17 mouse cellular contexts compared by ENCODE assay signal in genomic region chr8:110431340-110431739, GRCm38 (mm10).
DNase-seq lines count a peak whose midpoint lies in the region; TF ChIP-seq lines count a peak whose summit lies in the region.
"Had no signal": no experiment of that assay in that cellular context is flagged by ENCODE, and none has a peak within 500 bp of the region (broad histone marks: within the 10 kb centered on the region; RNA-seq: fewer than 3 reads in every experiment).

No protein-coding gene starts in this region.

- no peaks in the 10 kb centered on the region for H3K27me3 ChIP-seq in CH12.LX (replicated peaks)

- H3K79me2 ChIP-seq in CH12.LX (replicated peaks; ENCODE audit: control insufficient read depth, extremely low read depth, insufficient read depth, poor library complexity, severe bottlenecking), result no peaks in the 10 kb centered on the region

- H3K27ac ChIP-seq in CH12.LX (ENCODE audit: insufficient read depth, low read depth), result no peak overlapping the region
- H3K27ac ChIP-seq in ES-E14 (ENCODE audit: insufficient read depth, low read depth, low read length, poor library complexity, severe bottlenecking), result no peak overlapping the region

- no peak for TF ChIP-seq CTCF in CH12.LX (conservative IDR thresholded peaks at IDR 0.05 in 1 of 2, IDR thresholded peaks at IDR 0.05 in 1 of 2; ENCODE audit: low read depth in 2 of 2, low read length in 2 of 2)

- no peak overlapping the region for H3K4me3 ChIP-seq in CH12.LX (replicated peaks in 1 of 3; ENCODE audit: low read depth in 2 of 3, low read length in 2 of 3, poor library complexity in 1 of 3)
- H3K4me3 ChIP-seq in ES-E14 (ENCODE audit: insufficient read depth in 1 of 2, low read depth in 1 of 2, low read length in 2 of 2, poor library complexity in 1 of 2, severe bottlenecking in 1 of 2), result no peak overlapping the region

- no peak overlapping the region for H3K4me2 ChIP-seq in CH12.LX (ENCODE audit: insufficient read depth, low read depth, poor library complexity, severe bottlenecking)

- H3K9ac ChIP-seq in CH12.LX (ENCODE audit: insufficient read depth, low read depth) (no peak overlapping the region), ES-E14 (ENCODE audit: insufficient read depth, low read depth, low read length, poor library complexity, severe bottlenecking) (no peak overlapping the region)

- H3K9me3 ChIP-seq in CH12.LX (replicated peaks; ENCODE audit: low read length), result no peaks in the 10 kb centered on the region
- H3K9me3 ChIP-seq in ES-E14 (ENCODE audit: control insufficient read depth, insufficient read depth, low read depth, low read length), result no peaks in the 10 kb centered on the region

- no peak for DNase-seq in CH12.LX (ENCODE audit: extremely low read depth)
- no peak for DNase-seq in ES-E14 (ENCODE audit: low read depth, low spot score)
- no peak for DNase-seq in gastrocnemius, postnatal 14 days
- no peak for DNase-seq in left cerebral cortex, postnatal 25 days (ENCODE audit: low spot score in 2 of 2)
- DNase-seq: adrenal gland, adult 2 months; adrenal gland, adult 8-10 months; adrenal gland, postnatal 10 days; adrenal gland, postnatal 14 days; adrenal gland, postnatal 25 days; adrenal gland, postnatal 36 days; B cell, adult 2 months; cerebellum, adult 11 months; cerebellum, adult 11-12 months; cerebellum, adult 18-20 months; cerebellum, adult 2 months; cerebellum, adult 8-10 months had no signal

- TF ChIP-seq RAD21 in CH12.LX (IDR thresholded peaks at IDR 0.05; ENCODE audit: low read depth, low read length), result no peak

- H3K4me1 ChIP-seq in CH12.LX (ENCODE audit: control insufficient read depth in 1 of 2, insufficient read depth in 2 of 2) (peaks cover 12 to 15% of the 10 kb centered on the region in 2 experiments), ES-E14 (ENCODE audit: control insufficient read depth in 2 of 2, insufficient read depth in 2 of 2, low read length in 2 of 2, poor library complexity in 1 of 2) (no peaks in the 10 kb centered on the region)

- intact Hi-C loops in gastrocnemius, postnatal 14 days (cut with DNase I; ENCODE audit: low total_unique reads), result no loop called here
- intact Hi-C loops in left cerebral cortex, postnatal 25 days (cut with DNase I), result no loop called here

- dilution Hi-C loops in CH12.LX (cut with MboI; ENCODE audit: extremely low pct_ligation_motif_present, extremely low pct_unique_long_range_greater_than_20kb, low sequenced_read_pairs), result no loop called here

- TF ChIP-seq POLR2A in CH12.LX (IDR thresholded peaks at IDR 0.05; ENCODE audit: low read depth, low read length), result no peak

- in situ Hi-C loops in CH12.LX (cut with MboI; ENCODE audit: low pct_ligation_motif_present, low pct_unique_long_range_greater_than_20kb, low sequenced_read_pairs), result no loop called here
- in situ Hi-C loops in ES-E14 (cut with MboI; ENCODE audit: low sequenced_read_pairs in 2 of 2, unreplicated experiment in 2 of 2), result no loop called here

- H3K36me3 ChIP-seq in CH12.LX (replicated peaks in 1 of 2; ENCODE audit: control insufficient read depth in 1 of 2, insufficient read depth in 1 of 2, low read length in 1 of 2) (peaks cover 9 to 78% of the 10 kb centered on the region in 2 experiments), ES-E14 (ENCODE audit: control insufficient read depth, insufficient read depth, low read length, poor library complexity, severe bottlenecking) (no peaks in the 10 kb centered on the region)
- H3K36me3 ChIP-seq: G1E had no signal

- no peak for TF ChIP-seq EP300 in CH12.LX (IDR thresholded peaks at IDR 0.05; ENCODE audit: low read length)

TF ChIP-seq in CH12.LX, 34 proteins besides CTCF, POLR2A, EP300 and RAD21:
- TF ChIP-seq ZNF384 (IDR thresholded peaks at IDR 0.05; ENCODE audit: low read depth, low read length), result peak; percentile 81
- TF ChIP-seq PAX5 (IDR thresholded peaks at IDR 0.05; ENCODE audit: low read length), result no peak

TF ChIP-seq in ES-E14, 5 proteins besides CTCF, POLR2A, EP300 and RAD21:
- TF ChIP-seq MAFK (IDR thresholded peaks at IDR 0.05; ENCODE audit: insufficient read depth, low read depth, low read length), result no peak
- no peak for TF ChIP-seq CHD2 (IDR thresholded peaks at IDR 0.05; ENCODE audit: low read depth, low read length)
- TF ChIP-seq HCFC1 (IDR thresholded peaks at IDR 0.05; ENCODE audit: borderline replicate concordance, insufficient read depth, low read length), result no peak
- TF ChIP-seq ZC3H11A (IDR thresholded peaks at IDR 0.05; ENCODE audit: borderline replicate concordance, low read depth, low read length), result no peak
- peak; percentile 51; the same call in 1 of the 2 replicates for TF ChIP-seq ZNF384 (IDR thresholded peaks at IDR 0.05; ENCODE audit: low read depth, low read length)
